Mouse (Mus musculus) cerebellum, postnatal 36 days (tissue): ENCODE measurements around the gene Fgfr4.

Source experiments
- DNase-seq, 2 experiments: peaks; one replicate each; pipeline ENCODE4 v3.0.0; 2021 to 2022; ENCODE audit warnings: mixed read lengths in 2 of 2

Gene Fgfr4

GRCm38 (mm10) chr13:55152621-55153415 lies at the start of gene Fgfr4:
Fgfr4 (plus strand) TSS chr13:55152640.
- DNase-seq, result no peak

GRCm38 (mm10) chr13:55103351-55103750 lies 49.1 kb upstream of the Fgfr4 start:
- DNase-seq, result no peak

- DNase-seq, result peak; percentile 96 to 97
Measured at GRCm38 (mm10) chr13:55105045-55105952, 47.1 kb upstream of the Fgfr4 start, which contains the start of gene Zfp346. Zfp346 (plus strand) TSS chr13:55105311.

DNA sequence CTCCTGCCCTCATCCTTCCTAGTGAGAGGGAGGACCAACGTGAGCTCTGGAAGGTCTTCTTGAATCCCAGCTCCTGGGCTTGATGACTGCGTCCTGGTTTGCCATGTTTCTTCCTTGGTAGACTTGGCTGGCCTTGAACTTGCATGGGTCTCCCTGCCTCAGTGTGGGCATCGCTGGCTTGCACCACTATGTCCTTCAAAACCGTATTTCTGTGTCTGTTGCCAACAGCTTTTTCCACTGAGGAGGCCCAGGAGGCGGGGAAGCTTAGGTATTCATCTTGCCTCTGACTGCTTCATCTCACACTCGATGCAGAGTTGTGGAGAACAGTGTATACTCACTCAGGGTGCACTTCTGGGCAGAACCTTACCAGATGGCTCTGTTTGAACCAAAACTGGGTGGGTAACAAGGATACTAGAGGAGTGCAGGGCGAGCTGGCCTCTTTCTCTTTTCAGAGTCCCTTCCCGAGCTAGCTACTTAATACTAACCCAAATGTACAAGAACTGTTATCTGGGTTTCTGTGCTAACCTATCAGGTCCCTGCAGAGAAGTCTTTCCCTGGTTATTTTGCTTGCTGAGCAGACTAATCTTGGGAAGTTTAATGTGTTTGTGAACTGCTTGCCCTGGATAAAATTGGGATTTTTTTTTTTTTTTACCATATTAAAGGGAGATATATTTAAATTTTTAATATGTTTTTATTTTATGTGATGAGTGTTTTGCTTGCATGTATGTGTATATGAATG lies 46.3 kb upstream of the Fgfr4 start:
- DNase-seq, result peak; percentile 12 to 16

DNA sequence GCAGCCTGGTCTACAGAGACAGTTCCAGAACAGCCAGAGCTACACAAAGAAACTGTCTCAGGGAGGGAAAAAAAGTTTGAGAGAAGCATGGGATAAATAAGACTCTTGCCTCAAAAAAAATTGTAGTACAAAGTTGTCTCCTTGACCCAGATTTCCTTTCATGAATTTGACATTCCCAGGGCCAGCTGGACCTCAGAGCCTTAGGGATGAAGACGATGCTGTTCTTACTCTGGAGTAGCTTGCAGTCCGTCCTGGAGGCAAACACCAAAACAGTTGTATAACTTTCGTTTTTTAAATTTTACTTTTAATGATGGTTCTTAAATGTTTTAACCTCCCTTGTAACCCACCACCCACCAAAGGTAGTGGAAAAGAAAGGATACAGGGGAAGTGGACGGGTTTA lies 45.3 kb upstream of the Fgfr4 start:
- DNase-seq, result no peak

DNA sequence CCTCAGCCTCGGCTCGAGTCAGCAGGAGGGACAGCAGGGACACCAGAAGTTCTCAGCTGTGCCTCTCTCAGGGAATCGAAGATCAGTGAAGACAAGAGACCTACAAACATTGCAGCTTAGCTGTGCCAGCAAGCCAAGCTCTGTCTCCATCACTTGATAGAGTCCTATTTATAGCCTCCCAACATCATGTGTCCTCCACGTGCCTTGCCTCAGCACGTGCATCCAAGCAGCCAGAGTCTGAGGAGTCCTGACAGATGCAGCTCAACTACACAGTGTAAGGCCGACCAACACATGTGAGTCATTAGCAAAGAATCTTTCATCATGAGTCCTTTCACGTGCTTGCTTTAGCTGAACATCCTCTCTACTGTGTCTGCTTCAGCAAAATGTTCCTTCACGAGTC lies 44.7 kb upstream of the Fgfr4 start:
- no peak for DNase-seq

DNA sequence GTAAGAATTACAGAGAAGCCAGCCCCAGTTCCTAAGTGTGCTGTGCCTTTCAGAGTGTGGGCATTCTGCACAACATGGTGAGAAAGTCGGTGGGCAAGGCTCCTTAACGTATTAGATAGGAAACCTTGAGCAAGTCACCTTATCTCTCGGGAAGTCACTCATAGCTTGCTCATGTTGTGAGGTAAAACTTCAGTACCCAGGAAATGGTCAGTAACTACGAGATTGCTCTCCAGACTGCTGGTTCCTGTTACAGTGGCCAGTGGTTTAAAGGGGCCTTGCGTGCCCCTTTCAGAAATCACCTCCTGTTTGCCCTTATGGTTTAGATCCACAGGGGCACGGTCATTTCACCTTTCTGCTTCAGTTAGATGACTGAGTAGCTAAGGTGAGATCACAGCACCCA lies 38.1 kb upstream of the Fgfr4 start:
- no peak for DNase-seq

- DNase-seq, result no peak
Measured at GRCm38 (mm10) chr13:55124903-55125302, 27.5 kb upstream of the Fgfr4 start.

DNA sequence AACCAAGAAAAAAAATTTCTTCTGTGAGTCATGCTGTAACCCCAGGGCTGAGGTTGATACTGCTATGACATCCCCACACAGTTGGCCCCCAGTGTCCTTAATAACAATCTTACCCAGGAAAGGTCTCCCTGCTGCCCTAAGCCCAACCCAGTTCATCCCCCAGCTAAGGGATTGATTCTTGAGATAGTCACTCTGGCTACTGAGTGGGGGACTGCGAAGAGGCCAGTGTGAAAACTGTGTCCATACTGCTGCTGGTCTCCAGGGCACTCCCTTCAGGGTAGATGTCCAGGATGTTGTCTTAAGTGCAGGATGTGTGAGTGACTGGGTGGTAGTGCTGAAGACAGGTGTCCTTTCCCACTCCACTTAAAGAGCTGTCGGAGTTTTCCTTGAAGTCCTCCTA lies 19.0 kb upstream of the Fgfr4 start, which contains the start of gene Gm17617:
TSS of gene Gm17617 (minus strand) at position 101 of the 400 bp plus-strand sequence.
- DNase-seq, result no peak

DNA sequence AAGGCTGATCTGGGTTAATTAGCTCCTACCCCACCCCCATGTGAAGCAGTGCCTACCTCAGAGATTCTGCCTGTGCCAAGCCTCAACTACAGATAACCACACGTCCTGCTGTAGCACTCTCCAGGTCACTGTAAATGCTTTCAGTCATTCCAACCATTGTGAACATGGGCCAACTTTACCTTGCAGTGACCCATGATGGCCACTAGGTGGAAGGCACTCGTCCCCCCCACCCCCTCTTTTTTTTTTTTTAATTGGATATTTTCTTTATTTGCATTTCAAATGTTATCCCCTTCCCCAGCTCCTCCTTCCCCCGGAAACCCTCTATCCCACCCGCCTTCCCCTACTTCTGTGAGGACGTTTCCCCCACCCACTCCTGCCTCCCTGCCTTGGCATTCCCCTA lies 17.1 kb upstream of the Fgfr4 start:
- peak in 1 of 2 experiments; percentile 17 for DNase-seq

GRCm38 (mm10) chr13:55140271-55140670 lies 12.2 kb upstream of the Fgfr4 start:
- no peak for DNase-seq

GRCm38 (mm10) chr13:55153951-55154350 lies 1.5 kb downstream of the Fgfr4 start:
- DNase-seq, result no peak

- no peak for DNase-seq
Measured at GRCm38 (mm10) chr13:55162365-55162764, 9.9 kb downstream of the Fgfr4 start.

DNA sequence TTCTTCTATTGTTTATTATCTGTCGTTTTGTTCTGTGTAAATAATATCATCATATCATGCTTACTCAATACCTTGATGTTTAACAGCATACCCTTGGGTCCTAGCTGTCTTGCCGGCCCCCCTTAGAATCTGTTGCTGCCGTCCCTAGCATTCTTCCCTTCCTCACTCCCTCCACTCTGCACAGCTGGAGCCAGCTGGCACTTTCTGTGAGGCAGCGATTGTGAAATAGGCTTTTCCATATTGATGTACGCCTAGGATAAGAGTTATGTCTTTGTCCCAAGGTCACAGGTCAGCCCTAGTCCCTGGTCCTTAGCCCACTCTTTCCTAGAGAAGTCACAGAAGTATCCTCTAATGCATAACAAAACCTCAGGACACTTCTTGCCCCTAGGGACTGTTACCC lies 11.1 kb downstream of the Fgfr4 start:
- no peak for DNase-seq

- no peak for DNase-seq
Measured at GRCm38 (mm10) chr13:55165831-55166339, 13.4 kb downstream of the Fgfr4 start.

GRCm38 (mm10) chr13:55166806-55167725 lies 14.6 kb downstream of the Fgfr4 start:
- no peak for DNase-seq

GRCm38 (mm10) chr13:55167798-55168197 lies 15.4 kb downstream of the Fgfr4 start:
- no peak for DNase-seq

- no peak for DNase-seq
Measured at GRCm38 (mm10) chr13:55168255-55168654, 15.8 kb downstream of the Fgfr4 start.

DNA sequence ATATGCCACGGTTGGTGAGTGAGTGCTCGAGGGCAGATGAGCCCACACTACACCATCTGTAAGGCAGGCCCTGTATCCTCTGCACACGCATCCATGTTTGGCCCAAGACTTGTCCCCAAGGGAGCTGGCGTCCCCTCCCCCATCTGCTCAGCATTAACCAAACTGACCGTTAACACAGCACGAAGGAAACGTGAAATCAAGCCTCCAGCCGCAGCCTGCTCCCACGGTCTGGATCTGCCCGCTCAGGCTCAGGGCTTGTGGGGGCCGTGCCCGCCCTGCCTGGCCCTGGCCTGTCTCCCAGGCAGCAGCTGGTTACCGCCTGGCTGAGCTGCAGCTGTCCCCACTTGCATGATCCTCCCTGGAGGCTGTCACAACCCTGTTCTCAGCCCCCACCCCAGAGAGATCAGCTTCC lies 16.5 kb downstream of the Fgfr4 start:
- no peak for DNase-seq

DNA sequence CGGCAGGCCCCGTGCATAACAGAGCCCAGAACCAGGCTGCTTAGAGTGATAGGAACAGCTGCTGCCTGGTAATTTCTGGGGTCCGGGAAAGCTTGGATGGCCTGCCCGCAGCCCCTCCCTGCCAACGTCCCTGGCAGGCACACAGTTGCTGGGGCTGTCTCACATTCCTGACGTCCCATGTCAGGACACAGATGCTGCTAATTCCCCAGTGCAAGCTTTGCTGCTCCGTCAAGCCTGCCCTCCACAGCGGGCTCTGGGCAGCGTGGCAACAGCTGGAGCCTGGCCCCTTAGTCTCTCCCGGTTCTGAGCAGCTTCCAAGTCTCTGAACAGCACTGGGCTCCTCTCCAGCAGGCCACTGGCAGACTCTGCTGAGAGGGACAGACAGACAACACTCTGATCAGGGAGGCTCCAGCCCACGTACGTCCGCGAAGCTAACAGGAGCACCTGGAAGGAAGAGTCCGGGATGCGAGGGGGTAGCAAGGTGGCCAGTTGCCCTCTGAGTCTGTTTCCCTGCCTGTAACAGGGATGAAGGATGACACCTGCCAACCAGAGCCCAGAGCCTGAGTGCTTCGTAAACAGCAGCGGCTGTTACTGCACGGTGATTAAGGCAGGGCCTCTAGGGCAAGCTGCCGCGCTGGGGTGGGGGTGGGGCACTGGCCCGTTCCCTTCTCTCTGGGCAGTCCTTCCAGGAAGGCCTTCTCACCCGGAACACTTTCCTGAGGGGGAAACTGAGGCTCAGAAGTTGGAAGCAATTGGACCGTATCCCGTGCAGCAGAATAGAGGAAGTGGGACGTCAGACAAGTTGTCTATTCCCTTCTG lies 19.3 kb downstream of the Fgfr4 start:
- DNase-seq, result no peak

GRCm38 (mm10) chr13:55172336-55172770 lies 19.9 kb downstream of the Fgfr4 start:
- DNase-seq, result no peak
